Mouse (Mus musculus): ENCODE data around the gene Map4k3.
"Not testable (repeated sequence)": the region's sequence is repeated elsewhere in the genome, so short reads cannot be mapped to it uniquely, and the experiment has no call there.

Map4k3 gene

DNA sequence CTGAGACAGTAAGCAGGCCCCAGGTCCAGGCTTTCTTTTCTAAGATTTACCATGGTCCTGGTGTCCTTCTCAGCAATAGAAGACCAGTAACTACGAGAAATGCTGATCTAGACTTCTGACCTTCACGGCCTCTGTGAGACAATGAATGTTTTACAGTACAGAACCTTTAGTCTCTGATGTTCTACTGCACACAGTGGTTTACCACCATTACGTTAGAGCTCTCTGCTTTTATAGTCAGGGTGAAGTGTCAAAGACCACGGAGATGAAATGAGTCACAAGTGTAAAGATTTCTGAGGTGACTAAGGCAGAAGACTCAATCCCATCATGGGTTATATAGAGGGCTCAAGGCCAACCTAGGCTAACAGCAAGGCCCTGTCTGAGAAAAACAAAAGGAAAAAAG is 95.9 kb downstream of the Map4k3 start:
- no peak for DNase-seq (ENCODE audit: low spot score in 2 of 2)

GRCm38 (mm10) chr17:80631028-80631427 is 97.3 kb downstream of the Map4k3 start:
- no peak for DNase-seq (ENCODE audit: low spot score in 2 of 2)

DNA sequence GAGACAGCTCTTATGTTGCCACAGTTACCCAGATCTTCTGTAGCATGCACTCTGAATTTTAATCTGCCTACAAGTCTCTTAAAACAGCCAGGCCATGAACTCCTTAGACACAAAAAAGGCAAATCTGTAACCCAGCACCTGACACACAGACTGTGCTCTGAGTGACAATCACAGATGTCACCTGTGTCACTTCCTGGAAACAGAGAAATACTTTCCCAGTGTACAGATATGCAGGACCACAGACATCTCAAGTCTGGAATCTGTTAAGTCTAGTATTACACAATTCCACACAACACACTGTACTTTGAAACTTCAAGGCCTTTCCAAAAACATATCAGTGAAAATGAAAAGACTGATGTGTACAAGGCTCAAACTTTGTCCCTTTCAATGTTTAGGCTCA is 103.3 kb downstream of the Map4k3 start:
- DNase-seq (ENCODE audit: low spot score in 2 of 2), result no peak

GRCm38 (mm10) chr17:80621691-80622090 is 106.6 kb downstream of the Map4k3 start:
- DNase-seq (ENCODE audit: low spot score in 2 of 2), result no peak

- peak; percentile 58 to 61 for DNase-seq (ENCODE audit: low spot score in 2 of 2)
Measured at GRCm38 (mm10) chr17:80620786-80621423, 107.4 kb downstream of the Map4k3 start.

- DNase-seq (ENCODE audit: low spot score in 2 of 2), result no peak
Measured at GRCm38 (mm10) chr17:80619556-80619955, 108.7 kb downstream of the Map4k3 start.

GRCm38 (mm10) chr17:80618890-80619289 is 109.4 kb downstream of the Map4k3 start:
- DNase-seq (ENCODE audit: low spot score in 2 of 2), result no peak

GRCm38 (mm10) chr17:80603806-80604205 is 124.5 kb downstream of the Map4k3 start:
- DNase-seq (ENCODE audit: low spot score in 2 of 2), result no peak

DNA sequence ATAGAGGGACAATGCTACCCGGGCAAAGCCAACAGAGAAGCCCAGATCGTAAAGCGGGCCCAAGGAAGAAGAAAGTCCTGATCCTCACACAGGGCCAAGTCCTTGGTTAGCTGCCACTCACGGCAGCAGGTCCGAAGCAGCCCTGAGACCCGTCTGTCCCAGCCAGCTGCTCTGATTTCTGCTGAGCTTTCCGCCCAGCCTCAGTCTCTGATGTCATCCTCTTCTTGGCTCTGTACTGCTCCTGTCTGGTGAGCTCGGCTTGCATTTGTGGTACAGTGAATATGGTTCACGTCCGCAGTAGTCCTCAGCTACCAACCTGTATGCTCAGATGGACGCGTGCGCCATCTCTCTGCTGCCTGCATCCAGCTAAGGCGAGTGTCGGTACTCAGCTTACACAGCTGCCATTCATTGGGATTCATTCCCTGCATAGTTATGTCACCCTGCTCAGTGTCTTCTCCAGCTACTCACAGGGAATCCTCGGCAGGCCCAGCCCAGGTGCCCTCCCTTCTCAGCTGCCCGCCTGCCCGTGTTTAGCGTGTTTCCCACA is 125.1 kb downstream of the Map4k3 start:
- DNase-seq (ENCODE audit: low spot score in 2 of 2), result no peak

DNA sequence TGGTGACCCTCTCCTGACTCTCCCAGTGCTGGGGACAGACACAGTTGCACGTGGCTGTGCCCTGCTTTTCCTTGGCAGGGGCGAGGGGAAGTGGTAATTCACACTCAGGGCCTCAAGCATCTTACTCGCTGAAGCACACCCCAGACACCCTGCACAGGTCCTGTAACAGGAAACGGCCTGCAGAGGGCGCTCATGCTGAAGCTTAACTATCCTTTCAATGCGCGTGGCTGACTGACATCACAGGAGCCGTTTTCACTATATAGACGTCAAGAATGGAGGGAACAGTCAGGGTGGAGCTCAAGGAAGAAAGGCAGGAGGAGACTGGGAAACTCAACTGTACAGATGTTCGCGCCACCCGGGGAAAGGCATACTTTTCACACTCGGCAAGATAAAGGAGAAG is 126.9 kb downstream of the Map4k3 start:
- no peak for DNase-seq (ENCODE audit: low spot score in 2 of 2)

GRCm38 (mm10) chr17:80583051-80583450 is 145.2 kb downstream of the Map4k3 start:
- DNase-seq (ENCODE audit: low spot score in 2 of 2), result no peak

DNA sequence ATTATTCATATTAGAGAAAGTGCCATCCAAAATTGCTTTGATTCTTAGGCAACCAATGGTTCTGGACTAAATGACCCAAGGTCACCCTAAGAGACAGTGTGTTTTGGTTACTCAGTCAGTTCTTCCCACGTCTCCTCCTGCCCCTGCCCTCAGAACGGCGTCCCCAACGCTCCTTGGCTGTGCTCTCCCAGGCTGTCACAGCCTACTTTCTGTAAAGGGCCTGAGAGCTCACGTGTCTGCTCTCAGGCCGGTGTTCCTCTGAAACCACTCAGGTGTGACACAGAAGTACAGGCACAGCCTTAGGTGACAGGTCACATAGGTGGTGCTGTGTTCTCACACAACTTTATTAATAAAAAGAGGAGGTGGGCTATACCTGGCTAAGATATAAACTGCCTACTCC is 148.4 kb downstream of the Map4k3 start:
- DNase-seq (ENCODE audit: low spot score in 2 of 2), result no peak

- DNase-seq (ENCODE audit: low spot score in 2 of 2), result no peak
Measured at GRCm38 (mm10) chr17:80579089-80579488, 149.2 kb downstream of the Map4k3 start.

DNA sequence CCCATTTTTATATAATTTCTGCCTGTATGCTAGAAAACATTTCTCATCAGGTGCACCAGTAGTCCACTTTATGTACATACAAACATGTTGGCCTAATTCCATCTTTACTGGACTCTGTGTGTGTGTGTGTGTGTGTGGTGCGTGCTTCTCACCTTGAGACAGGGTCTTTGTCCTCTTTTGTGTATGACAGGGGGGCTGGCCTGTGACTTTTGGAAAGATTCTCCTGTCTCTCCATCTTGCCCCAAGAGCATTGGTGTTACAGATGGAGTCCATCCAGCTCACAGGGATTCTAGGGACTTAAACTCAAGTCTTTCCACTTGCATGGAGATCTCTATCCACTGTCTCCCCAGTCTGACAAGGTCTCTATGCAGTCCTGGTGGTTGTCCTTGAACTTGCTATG is 150.2 kb downstream of the Map4k3 start:
- DNase-seq (ENCODE audit: low spot score in 2 of 2), result no peak

DNA sequence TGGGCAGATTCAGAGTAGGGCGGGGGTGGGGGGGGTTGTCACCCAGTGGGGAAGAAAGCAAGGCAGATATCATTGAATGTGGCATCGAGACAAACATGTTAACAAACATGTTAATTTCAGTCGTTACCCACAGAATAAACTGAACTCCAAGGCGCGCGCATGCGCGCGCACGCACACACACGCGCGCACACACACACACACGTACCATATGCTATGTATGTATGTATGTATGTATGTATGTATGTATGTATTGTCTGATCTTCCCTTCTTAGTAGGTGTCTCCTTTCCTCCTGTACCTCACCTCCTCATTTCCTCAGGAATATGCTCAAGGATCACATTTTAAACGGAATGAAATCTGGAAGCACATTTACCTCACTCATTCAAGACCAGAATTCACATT is 150.6 kb downstream of the Map4k3 start, which contains the start of gene Cdkl4:
TSS of gene Cdkl4 (minus strand) at position 175 of the 400 bp plus-strand sequence.
- no peak for DNase-seq (ENCODE audit: low spot score in 2 of 2)

GRCm38 (mm10) chr17:80577214-80577613 is 151.1 kb downstream of the Map4k3 start:
- DNase-seq (ENCODE audit: low spot score in 2 of 2), result peak; percentile 40 to 51

GRCm38 (mm10) chr17:80575008-80575407 is 153.3 kb downstream of the Map4k3 start:
- no peak for DNase-seq (ENCODE audit: low spot score in 2 of 2)

- no peak for DNase-seq (ENCODE audit: low spot score in 2 of 2)
Measured at GRCm38 (mm10) chr17:80574471-80574965, 153.8 kb downstream of the Map4k3 start.

DNA sequence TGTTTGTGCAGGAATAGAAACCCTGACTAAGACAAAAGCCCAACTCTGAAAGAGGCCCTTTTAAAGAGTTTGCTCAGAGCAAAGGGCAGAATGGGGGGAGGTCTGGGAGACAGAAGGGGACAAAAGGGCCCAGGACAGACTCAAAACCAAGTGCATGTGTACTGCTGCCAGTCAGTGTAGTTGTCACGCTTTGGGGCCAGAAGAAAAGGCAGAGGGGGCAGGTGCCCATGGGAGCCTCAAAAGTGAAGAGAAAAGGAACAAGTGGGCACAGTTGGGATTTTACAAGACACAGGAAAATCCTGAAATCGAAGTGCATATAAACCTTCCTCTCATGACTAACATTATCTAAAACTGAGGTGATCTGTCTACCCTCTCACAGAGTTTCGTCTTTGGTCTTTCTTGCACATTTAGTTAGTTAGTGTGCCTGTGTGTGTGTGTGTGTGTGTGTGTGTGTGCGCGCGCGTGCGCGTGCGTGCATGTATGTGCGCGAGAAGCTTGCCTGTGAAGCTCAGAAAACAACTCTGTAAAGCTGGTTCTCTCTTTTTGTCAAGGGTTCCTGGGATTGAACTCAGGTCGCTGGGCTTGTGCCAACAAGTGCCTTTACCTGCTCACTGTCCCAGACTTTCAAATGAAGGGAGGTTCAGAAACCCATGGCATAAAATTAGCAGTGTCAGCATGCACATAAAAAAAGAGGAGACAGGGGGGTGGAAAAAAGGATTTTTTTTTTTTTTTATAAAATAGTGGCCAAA is 155.9 kb downstream of the Map4k3 start:
- no peak for DNase-seq (ENCODE audit: low spot score in 2 of 2)

- DNase-seq (ENCODE audit: low spot score in 2 of 2), result no peak
Measured at GRCm38 (mm10) chr17:80571460-80571859, 156.8 kb downstream of the Map4k3 start.

DNA sequence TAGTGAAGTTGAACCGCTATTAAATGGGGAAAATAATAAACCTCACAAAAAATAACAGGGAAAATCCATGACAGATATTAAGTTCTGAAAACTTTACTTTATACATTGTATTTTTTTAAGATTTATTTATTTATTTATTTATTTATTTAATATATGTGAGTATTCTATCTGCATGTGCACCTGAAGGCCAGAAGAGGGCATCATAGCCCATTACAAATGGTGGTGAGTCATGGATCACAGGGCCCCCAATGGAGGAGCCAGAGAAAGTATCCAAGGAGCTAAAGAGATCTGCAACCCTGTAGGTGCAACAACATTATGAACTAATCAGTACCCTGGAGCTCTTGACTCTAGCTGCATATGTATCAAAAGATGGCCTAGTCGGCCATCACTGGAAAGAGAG is 158.6 kb downstream of the Map4k3 start:
- DNase-seq (ENCODE audit: low spot score in 2 of 2), result not testable (repeated sequence)

GRCm38 (mm10) chr17:80568842-80569601 is 159.3 kb downstream of the Map4k3 start:
- no peak for DNase-seq (ENCODE audit: low spot score in 2 of 2)
